Mouse (Mus musculus) heart, adult 2 months (tissue): ENCODE data around the gene Olfr612. TPM values are rescaled to one million over a fixed set of nuclear protein-coding genes. Genes with fewer than 3 reads are reported as not detected.

Experiments used
- DNase-seq, 2 experiments: peaks; one replicate each; pipeline ENCODE4 v3.0.0; 2021
- H3K27ac ChIP-seq: fragments of 200-600 bp; 2 replicates; pipeline ENCODE4 v1.8.1; 2022
- H3K27me3 ChIP-seq: fragments of 200-500 bp; 2 replicates; pipeline ENCODE4 v1.6.1; 2012; ENCODE audit warnings: mild to moderate bottlenecking, low read length, inconsistent platforms, mixed read lengths; ENCODE audit not compliant: control insufficient read depth, insufficient read depth
- H3K36me3 ChIP-seq: fragments of 200-500 bp; 2 replicates; pipeline ENCODE4 v1.6.1; 2012; ENCODE audit warnings: low read length, inconsistent platforms; ENCODE audit not compliant: control insufficient read depth, insufficient read depth
- H3K4me1 ChIP-seq: fragments of 200-500 bp; 2 replicates; pipeline ENCODE4 v1.6.1; 2011; ENCODE audit warnings: low read length; ENCODE audit not compliant: control insufficient read depth, insufficient read depth
- H3K4me3 ChIP-seq: fragments of 200-600 bp; 2 replicates; pipeline ENCODE4 v1.8.1; 2022
- H3K79me2 ChIP-seq: fragments of 200-500 bp; replicated peaks from 2 replicates; pipeline ENCODE4 v1.6.1; 2012; ENCODE audit warnings: mild to moderate bottlenecking, inconsistent platforms, low read length, moderate library complexity, mixed read lengths; ENCODE audit not compliant: control insufficient read depth, insufficient read depth
- H3K9ac ChIP-seq: fragments of 200-500 bp; 2 replicates; pipeline ENCODE4 v1.6.1; 2012; ENCODE audit warnings: low read depth, mild to moderate bottlenecking, control low read depth, inconsistent platforms, low read length, mixed read lengths
- CTCF ChIP-seq: fragments of 200-600 bp; IDR thresholded peaks from 2 replicates; pipeline ENCODE4 v1.8.1; 2022; ENCODE audit warnings: antibody characterized with exemption, mild to moderate bottlenecking, moderate library complexity
- EP300 ChIP-seq: fragments of 200-500 bp; IDR thresholded peaks from 2 replicates; pipeline ENCODE4 v1.6.1; 2011; ENCODE audit warnings: low read depth, low read length, control low read depth; ENCODE audit not compliant: insufficient read depth
- POLR2A ChIP-seq: fragments of 200-500 bp; IDR thresholded peaks from 2 replicates; pipeline ENCODE4 v1.6.1; 2011; ENCODE audit warnings: mild to moderate bottlenecking, low read depth, low read length, control low read depth; ENCODE audit not compliant: insufficient read depth
- WGBS: fragments of 180-500 bp; shearing (Covaris S2); methylation state at CpG from one replicate; pipeline ENCODE4 v1.1.7; 2018; 5-methylcytosine and 5-hydroxymethylcytosine counted together
- intact Hi-C: fragments of 180-260 bp; cut with DNase I; formaldehyde crosslinking; loops from one replicate; pipeline ENCODE4 v1.15.1; 2025
- microRNA-seq, 2 experiments: library from miRNA; unstranded; fragments of <30 nt; microRNA quantifications; one replicate each; pipeline ENCODE4 v1.2.0; 2021
- polyA plus RNA-seq: library from polyadenylated mRNA; depleted of rRNA; stranded (reverse); fragments of >200 nt; gene quantifications from 2 replicates; pipeline ENCODE4 v1.2.3, GENCODE M21; 2012; rRNA removed
- total RNA-seq, 2 experiments: library from RNA; stranded (reverse); gene quantifications; 2 replicates each; pipeline ENCODE4 v1.2.3; 2021

The Olfr612 gene
- total and polyA plus RNA-seq, 3 experiments = not detected

DNA sequence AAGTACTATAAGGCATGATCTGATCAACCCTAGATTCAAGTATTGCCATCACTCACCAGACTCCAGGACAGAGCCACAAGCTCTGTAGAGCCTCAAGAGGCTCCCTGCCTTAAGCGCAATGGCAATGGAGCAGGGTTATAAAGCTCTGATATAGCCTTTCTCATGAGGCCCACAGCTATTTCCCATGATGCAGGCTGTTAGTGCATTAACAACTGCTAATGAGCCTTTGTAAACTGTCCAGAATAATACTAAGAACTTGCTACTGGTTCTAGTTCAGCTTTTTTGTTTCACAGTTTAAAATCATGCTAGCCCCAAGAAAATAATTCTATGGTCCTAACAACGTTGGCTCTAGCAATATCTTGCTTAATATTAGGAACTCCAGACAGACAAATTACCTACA lies 30.5 kb downstream of the Olfr612 start, which contains the start of gene Olfr610:
TSS of gene Olfr610 (minus strand) at position 101 of the 400 bp plus-strand sequence.
- 77% methylated on average over 2 of the region's 2 CpGs for WGBS
- intact Hi-C loops = no loop called here
- H3K27ac ChIP-seq = no peak within 1 kb of the TSS
- H3K27me3 ChIP-seq = no peaks in the 10 kb centered on the region
- DNase-seq = no peak
- H3K9ac ChIP-seq = no peak within 1 kb of the TSS
- no peaks in the 10 kb centered on the region for H3K79me2 ChIP-seq
- no peak within 1 kb of the TSS for H3K4me3 ChIP-seq
- H3K36me3 ChIP-seq = no peaks in the 10 kb centered on the region
- H3K4me1 ChIP-seq = no peaks in the 10 kb centered on the region
- no peak for TF ChIP-seq POLR2A
- TF ChIP-seq EP300 = no peak
- TF ChIP-seq CTCF = no peak

DNA sequence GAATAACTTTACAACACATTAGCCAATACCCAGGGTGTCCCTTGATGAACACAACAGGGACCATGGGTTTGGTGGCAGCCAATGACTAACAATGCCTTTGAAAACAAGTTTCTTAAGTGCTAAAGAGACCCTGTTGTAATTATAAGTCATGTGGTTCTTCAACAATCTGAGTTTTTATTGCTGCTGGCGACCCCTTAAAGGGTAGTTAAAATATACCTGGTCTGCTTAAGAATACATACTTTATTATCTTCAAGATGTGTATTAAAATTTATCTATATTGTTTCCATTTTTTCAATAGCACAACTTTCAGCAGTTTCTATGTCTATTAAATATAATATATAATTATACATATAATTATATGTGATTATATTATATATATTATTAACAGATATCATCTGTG lies 44.6 kb downstream of the Olfr612 start, which contains the start of gene Olfr609:
TSS of gene Olfr609 (minus strand) at position 101 of the 400 bp plus-strand sequence.
- no peak for TF ChIP-seq POLR2A
- no peak for TF ChIP-seq EP300
- TF ChIP-seq CTCF = no peak
- 56% methylated on average over 1 of the region's 1 CpGs for whole genome bisulfite sequencing
- no peak within 1 kb of the TSS for H3K9ac ChIP-seq
- H3K36me3 ChIP-seq = no peaks in the 10 kb centered on the region
- no peaks in the 10 kb centered on the region for H3K4me1 ChIP-seq
- no peak within 1 kb of the TSS for H3K4me3 ChIP-seq
- H3K27ac ChIP-seq = no peak within 1 kb of the TSS
- intact Hi-C loops = no loop called here
- no peaks in the 10 kb centered on the region for H3K79me2 ChIP-seq
- DNase-seq = no peak
- H3K27me3 ChIP-seq = no peaks in the 10 kb centered on the region

Small RNA genes lying within 50 kb of the gene (microRNA-seq; reads per million reads assigned to microRNA genes)
- 0 reads per million in 2 experiments for gene Gm26506

Other genes with a start within 250 kb of the Olfr612 start
Only the 30 nearest of the 33 such genes appear.
- gene Olfr597, start 226.4 kb downstream of the Olfr612 start, total RNA-seq = not detected
- not detected in 2 replicates for gene Olfr597, start 226.4 kb downstream of the Olfr612 start, polyA plus RNA-seq
- gene Olfr598, start 219.1 kb downstream of the Olfr612 start, total RNA-seq = not detected
- not detected in 2 replicates for gene Olfr598, start 219.1 kb downstream of the Olfr612 start, polyA plus RNA-seq
- not detected for gene Olfr599, start 206.8 kb downstream of the Olfr612 start, total RNA-seq
- gene Olfr599, start 206.8 kb downstream of the Olfr612 start, polyA plus RNA-seq = not detected in 2 replicates
- not detected for gene Olfr600, start 193.0 kb downstream of the Olfr612 start, total RNA-seq
- gene Olfr600, start 193.0 kb downstream of the Olfr612 start, polyA plus RNA-seq = not detected in 2 replicates
- gene Olfr601, start 180.1 kb downstream of the Olfr612 start, total RNA-seq = not detected
- gene Olfr601, start 180.1 kb downstream of the Olfr612 start, polyA plus RNA-seq = not detected in 2 replicates
- gene Olfr603, start 156.5 kb downstream of the Olfr612 start, total RNA-seq = not detected
- not detected in 2 replicates for gene Olfr603, start 156.5 kb downstream of the Olfr612 start, polyA plus RNA-seq
- not detected for gene Usp17lc, start 127.6 kb downstream of the Olfr612 start, total RNA-seq
- not detected in 2 replicates for gene Usp17lc, start 127.6 kb downstream of the Olfr612 start, polyA plus RNA-seq
- gene Olfr605, start 97.3 kb downstream of the Olfr612 start, total RNA-seq = not detected
- not detected in 2 replicates for gene Olfr605, start 97.3 kb downstream of the Olfr612 start, polyA plus RNA-seq
- not detected for gene Olfr606, start 93.7 kb downstream of the Olfr612 start, total RNA-seq
- not detected in 2 replicates for gene Olfr606, start 93.7 kb downstream of the Olfr612 start, polyA plus RNA-seq
- not detected for gene Olfr607, start 78.6 kb downstream of the Olfr612 start, total RNA-seq
- gene Olfr607, start 78.6 kb downstream of the Olfr612 start, polyA plus RNA-seq = not detected in 2 replicates
- gene Olfr608, start 72.8 kb downstream of the Olfr612 start, total RNA-seq = not detected
- not detected in 2 replicates for gene Olfr608, start 72.8 kb downstream of the Olfr612 start, polyA plus RNA-seq
- gene Olfr609, start 44.7 kb downstream of the Olfr612 start, total RNA-seq = not detected
- not detected in 2 replicates for gene Olfr609, start 44.7 kb downstream of the Olfr612 start, polyA plus RNA-seq
- gene Olfr610, start 30.6 kb downstream of the Olfr612 start, total RNA-seq = not detected
- gene Olfr610, start 30.6 kb downstream of the Olfr612 start, polyA plus RNA-seq = not detected in 2 replicates
- not detected for gene Olfr611, start 21.9 kb downstream of the Olfr612 start, total RNA-seq
- gene Olfr611, start 21.9 kb downstream of the Olfr612 start, polyA plus RNA-seq = not detected in 2 replicates
- gene Olfr613, start 5.4 kb upstream of the Olfr612 start, total RNA-seq = not detected
- gene Olfr613, start 5.4 kb upstream of the Olfr612 start, polyA plus RNA-seq = not detected in 2 replicates
- not detected for gene Olfr615, start 13.4 kb upstream of the Olfr612 start, total RNA-seq
- gene Olfr615, start 13.4 kb upstream of the Olfr612 start, polyA plus RNA-seq = not detected in 2 replicates
- not detected for gene Olfr616, start 26.4 kb upstream of the Olfr612 start, total RNA-seq
- gene Olfr616, start 26.4 kb upstream of the Olfr612 start, polyA plus RNA-seq = not detected in 2 replicates
- not detected for gene Olfr617, start 30.3 kb upstream of the Olfr612 start, total RNA-seq
- gene Olfr617, start 30.3 kb upstream of the Olfr612 start, polyA plus RNA-seq = not detected in 2 replicates
- not detected for gene Olfr618, start 47.4 kb upstream of the Olfr612 start, total RNA-seq
- not detected in 2 replicates for gene Olfr618, start 47.4 kb upstream of the Olfr612 start, polyA plus RNA-seq
- gene Olfr619, start 57.9 kb upstream of the Olfr612 start, total RNA-seq = not detected
- not detected in 2 replicates for gene Olfr619, start 57.9 kb upstream of the Olfr612 start, polyA plus RNA-seq
- not detected for gene Olfr620, start 69.8 kb upstream of the Olfr612 start, total RNA-seq
- not detected in 2 replicates for gene Olfr620, start 69.8 kb upstream of the Olfr612 start, polyA plus RNA-seq
- not detected for gene Olfr622, start 100.0 kb upstream of the Olfr612 start, total RNA-seq
- gene Olfr622, start 100.0 kb upstream of the Olfr612 start, polyA plus RNA-seq = not detected in 2 replicates
- not detected for gene Olfr623, start 121.0 kb upstream of the Olfr612 start, total RNA-seq
- gene Olfr623, start 121.0 kb upstream of the Olfr612 start, polyA plus RNA-seq = not detected in 2 replicates
- not detected for gene Olfr624, start 128.5 kb upstream of the Olfr612 start, total RNA-seq
- 0.03 TPM in 1 of 2 replicates, not detected in the other for gene Olfr624, start 128.5 kb upstream of the Olfr612 start, polyA plus RNA-seq
- gene Olfr625-ps1, start 140.0 kb upstream of the Olfr612 start, total RNA-seq = not detected
- not detected in 2 replicates for gene Olfr625-ps1, start 140.0 kb upstream of the Olfr612 start, polyA plus RNA-seq
- not detected for gene Olfr243, start 172.0 kb upstream of the Olfr612 start, total RNA-seq
- gene Olfr243, start 172.0 kb upstream of the Olfr612 start, polyA plus RNA-seq = not detected in 2 replicates
- not detected for gene Olfr628, start 187.7 kb upstream of the Olfr612 start, total RNA-seq
- not detected in 2 replicates for gene Olfr628, start 187.7 kb upstream of the Olfr612 start, polyA plus RNA-seq
- gene Olfr629, start 202.2 kb upstream of the Olfr612 start, total RNA-seq = not detected
- not detected in 2 replicates for gene Olfr629, start 202.2 kb upstream of the Olfr612 start, polyA plus RNA-seq
- gene Olfr630, start 214.6 kb upstream of the Olfr612 start, total RNA-seq = not detected
- not detected in 2 replicates for gene Olfr630, start 214.6 kb upstream of the Olfr612 start, polyA plus RNA-seq
- gene Olfr69, start 228.9 kb upstream of the Olfr612 start, total RNA-seq = not detected
- gene Olfr69, start 228.9 kb upstream of the Olfr612 start, polyA plus RNA-seq = not detected in 2 replicates